Mouse (Mus musculus) adrenal gland, postnatal 4 days (tissue): Measurements from ENCODE around the gene Gm21874. TPM values are rescaled to one million over a fixed set of nuclear protein-coding genes. Genes with fewer than 3 reads are reported as not detected.
"Not testable (repeated sequence)": the region's sequence is repeated elsewhere in the genome, so short reads cannot be mapped to it uniquely, and the experiment has no call there.

ENCODE experiments used
- DNase-seq, 2 experiments: peaks; one replicate each; pipeline ENCODE4 v3.0.0; 2021 to 2022; ENCODE audit warnings: low spot score in 2 of 2, mixed read lengths in 2 of 2
- long read RNA-seq, 2 experiments: library from polyadenylated mRNA; stranded (forward); transcript quantifications; one replicate each; pipeline ENCODE4 v2.0.0; 2021
- total RNA-seq, 2 experiments: library from RNA; stranded (reverse); gene quantifications; 2 replicates each; pipeline ENCODE4 v1.2.3; 2021

Gene Gm21874
- not detected for total RNA-seq
- long read RNA-seq, experiment 1, result 0 reads
- long read RNA-seq, experiment 2, result 0 reads

GRCm38 (mm10) chrY:9416048-9416447 is at the start of gene Gm21874:
Gm21874 (minus strand) TSS chrY:9416148.
- not testable (repeated sequence) for DNase-seq

Other genes starting within 250 kb of the Gm21874 start
- gene Gm21721, start 214.0 kb downstream of the Gm21874 start, total RNA-seq, result not detected
- gene Gm21812, start 69.0 kb downstream of the Gm21874 start, total RNA-seq, result not detected